Mouse (Mus musculus) erythroblast, embryonic 14.5 days (primary cell): ENCODE measurements around the gene Dnajc1.

Experiments
- GATA1 ChIP-seq: IDR thresholded peaks from 2 replicates; pipeline ENCODE4 v1.6.1; 2012; ENCODE audit warnings: low read length, inconsistent platforms, mixed read lengths
- TAL1 ChIP-seq: IDR thresholded peaks from 3 replicates; pipeline ENCODE4 v1.6.1; 2012; ENCODE audit warnings: low read length, inconsistent platforms, mixed read lengths

DNA sequence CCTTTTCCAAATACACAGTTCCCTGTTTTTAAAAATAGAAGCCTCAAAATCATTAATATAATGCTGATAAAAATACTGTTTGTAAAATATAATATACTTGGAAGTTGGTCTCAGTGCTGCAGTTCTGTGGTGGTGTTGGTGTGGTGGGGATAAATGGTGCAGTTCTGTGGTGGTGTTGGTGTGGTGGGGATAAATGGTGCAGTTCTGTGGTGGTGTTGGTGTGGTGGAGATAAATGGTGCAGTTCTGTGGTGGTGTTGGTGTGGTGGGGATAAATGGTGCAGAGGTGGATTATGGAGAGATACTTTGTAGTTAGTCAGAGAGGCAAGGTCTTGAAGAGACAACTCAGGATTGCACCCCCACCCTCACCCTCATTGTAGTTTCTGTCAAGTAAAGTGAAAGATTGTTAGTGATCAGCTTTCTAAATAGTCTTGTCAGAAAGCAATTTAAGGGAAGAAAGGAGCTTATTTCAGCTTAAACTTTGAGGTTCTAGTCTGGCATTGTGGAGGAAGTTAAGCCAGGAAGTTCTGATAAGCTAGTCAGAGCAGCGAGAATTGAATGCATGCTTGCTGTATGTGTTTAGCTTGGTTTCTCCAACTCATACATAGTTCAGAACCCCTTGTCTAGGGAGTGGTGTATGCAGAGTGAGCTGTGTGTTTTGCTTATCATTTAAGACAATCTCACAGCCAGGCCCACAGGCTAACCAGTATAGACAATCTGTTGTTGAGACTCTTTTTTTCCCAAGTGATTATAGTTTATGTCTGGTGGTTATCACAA lies 223.3 kb downstream of the Dnajc1 start:
- TF ChIP-seq GATA1 (no peak), TAL1 (no peak)
